11 mouse cellular contexts compared by ENCODE assay signal in genomic region chr11:101269577-101270116, GRCm38 (mm10). TPM values are rescaled to one million over a fixed set of nuclear protein-coding genes. Genes with fewer than 3 reads are reported as not detected.
DNase-seq lines count a peak whose midpoint lies in the region; ATAC-seq and TF ChIP-seq lines count a peak whose summit lies in the region.
"Had no signal": no experiment of that assay in that cellular context is flagged by ENCODE, and none has a peak within 500 bp of the region (broad histone marks: within the 10 kb centered on the region; RNA-seq: fewer than 3 reads in every experiment).

No protein-coding gene starts in this region.

- peaks cover 6% of the 10 kb centered on the region; the same call in 1 of the 2 replicates for H3K4me1 ChIP-seq in lung, postnatal 0 days (ENCODE audit: insufficient read depth, low read depth, low read length)
- peaks cover 40% of the 10 kb centered on the region for H3K4me1 ChIP-seq in liver, embryonic 13.5 days (replicated peaks)

- peak; percentile 30; the same call in 1 of the 2 replicates for ATAC-seq in lung, postnatal 0 days
- ATAC-seq in liver, embryonic 13.5 days (ENCODE audit: low read depth) = peak; percentile 74

- H3K4me2 ChIP-seq in lung, postnatal 0 days (replicated peaks; ENCODE audit: low read depth, low read length) = no peak overlapping the region
- no peak overlapping the region for H3K4me2 ChIP-seq in liver, embryonic 13.5 days
- H3K4me2 ChIP-seq: embryonic facial prominence, embryonic 13.5 days had no signal

- no peak for TF ChIP-seq CTCF in lung, postnatal 0 days (IDR thresholded peaks at IDR 0.05)

- WGBS in lung, postnatal 0 days = 10% methylated on average over 10 of the region's 10 CpGs
- 19% methylated on average over 10 of the region's 10 CpGs for WGBS in liver, embryonic 13.5 days (ENCODE audit: insufficient replicate concordance)

- no peak for TF ChIP-seq EP300 in lung, postnatal 0 days (IDR thresholded peaks at IDR 0.05)

- H3K27me3 ChIP-seq in lung, postnatal 0 days (replicated peaks; ENCODE audit: insufficient read depth, low read length) = peaks cover 5% of the 10 kb centered on the region; the same call in 1 of the 2 replicates
- peaks cover 50% of the 10 kb centered on the region for H3K27me3 ChIP-seq in liver, embryonic 13.5 days

- H3K27ac ChIP-seq in lung, postnatal 0 days (ENCODE audit: low read length) = no peak overlapping the region
- H3K27ac ChIP-seq in liver, embryonic 13.5 days = 0 out of 2 replicates have a peak overlapping the region, but pooled peaks have one; percentile 14
- H3K27ac ChIP-seq: embryonic facial prominence, embryonic 13.5 days; layer of hippocampus, adult 2 months had no signal

- no peak overlapping the region for H3K4me3 ChIP-seq in lung, postnatal 0 days (ENCODE audit: low read depth, low read length)
- no peak overlapping the region for H3K4me3 ChIP-seq in liver, embryonic 13.5 days (replicated peaks)
- H3K4me3 ChIP-seq: embryonic facial prominence, embryonic 13.5 days; layer of hippocampus, adult 2 months had no signal

- no peak overlapping the region for H3K9ac ChIP-seq in lung, postnatal 0 days (replicated peaks; ENCODE audit: low read depth)
- no peak overlapping the region for H3K9ac ChIP-seq in liver, embryonic 13.5 days
- H3K9ac ChIP-seq: embryonic facial prominence, embryonic 13.5 days had no signal

- no peaks in the 10 kb centered on the region for H3K36me3 ChIP-seq in lung, postnatal 0 days (ENCODE audit: insufficient read depth, low read length)
- peaks cover 4% of the 10 kb centered on the region; the same call in 1 of the 2 replicates for H3K36me3 ChIP-seq in liver, embryonic 13.5 days
- H3K36me3 ChIP-seq: embryonic facial prominence, embryonic 13.5 days had no signal

- no peaks in the 10 kb centered on the region for H3K9me3 ChIP-seq in lung, postnatal 0 days (ENCODE audit: low read length)
- H3K9me3 ChIP-seq in liver, embryonic 13.5 days (replicated peaks) = no peaks in the 10 kb centered on the region
- H3K9me3 ChIP-seq: embryonic facial prominence, embryonic 13.5 days had no signal

- DNase-seq in cerebellum, postnatal 25 days = peak; percentile 39 to 64
- DNase-seq in cerebellum, adult 11 months = no peak
- DNase-seq in lung, postnatal 0 days (ENCODE audit: low spot score) = no peak
- DNase-seq in lung, postnatal 10 days = no peak
- no peak for DNase-seq in liver, embryonic 13.5 days
- peak; percentile 55 for DNase-seq in retina, embryonic 14.5 days (ENCODE audit: low spot score)
- DNase-seq in spleen, postnatal 14 days (ENCODE audit: low spot score in 2 of 2) = no peak
- no peak for DNase-seq in spleen, adult 18-20 months
- DNase-seq: right cerebral cortex, postnatal 4 days had no signal

RNA-seq across cellular contexts. Expression of gene Cntd1, which starts 9.2 kb away (rescaled TPM):
- 1.1 TPM in 2 replicates for polyA plus RNA-seq in lung, postnatal 0 days (2015; fragmentation: Nextera tagmentation; extraction: Ambion mirVana)
- 0.63 and 0.85 TPM in 2 replicates for polyA plus RNA-seq in liver, embryonic 13.5 days (2015; fragmentation: Nextera tagmentation; extraction: Ambion mirVana)

RNA-seq across cellular contexts. Expression of gene Coa3, which starts 9.3 kb away (rescaled TPM):
- polyA plus RNA-seq in lung, postnatal 0 days (2015; fragmentation: Nextera tagmentation; extraction: Ambion mirVana) = 159 and 166 TPM in 2 replicates
- 125 TPM in 2 replicates for polyA plus RNA-seq in liver, embryonic 13.5 days (2015; fragmentation: Nextera tagmentation; extraction: Ambion mirVana)

RNA-seq across cellular contexts. Expression of gene Wnk4, which starts 9.3 kb away (rescaled TPM):
- 10.6 and 14.6 TPM in 2 replicates for polyA plus RNA-seq in lung, postnatal 0 days (2015; fragmentation: Nextera tagmentation; extraction: Ambion mirVana)
- 5.5 and 7.9 TPM in 2 replicates for polyA plus RNA-seq in liver, embryonic 13.5 days (2015; fragmentation: Nextera tagmentation; extraction: Ambion mirVana)

RNA-seq across cellular contexts. Expression of gene Vps25, which starts 16.1 kb away (rescaled TPM):
- polyA plus RNA-seq in lung, postnatal 0 days (2015; fragmentation: Nextera tagmentation; extraction: Ambion mirVana) = 121 and 133 TPM in 2 replicates
- polyA plus RNA-seq in liver, embryonic 13.5 days (2015; fragmentation: Nextera tagmentation; extraction: Ambion mirVana) = 98.5 and 99.4 TPM in 2 replicates

RNA-seq across cellular contexts. Expression of gene Ramp2, which starts 23.8 kb away (rescaled TPM):
- polyA plus RNA-seq in lung, postnatal 0 days (2015; fragmentation: Nextera tagmentation; extraction: Ambion mirVana) = 759 and 834 TPM in 2 replicates
- 23.4 and 25.4 TPM in 2 replicates for polyA plus RNA-seq in liver, embryonic 13.5 days (2015; fragmentation: Nextera tagmentation; extraction: Ambion mirVana)

Comparison
In these comparisons a context has a peak if more than half of its experiments do, and no peak if none do; other contexts are left out.
1. DNase-seq: peak in cerebellum, postnatal 25 days (2 of 2) and retina, embryonic 14.5 days (single experiment); none in cerebellum, adult 11 months (single experiment), lung, postnatal 0 days (single experiment), lung, postnatal 10 days (single experiment), liver, embryonic 13.5 days (single experiment), spleen, postnatal 14 days (0 of 2) and spleen, adult 18-20 months (0 of 2).